Mouse (Mus musculus) heart, embryonic 11.5 days (tissue): ENCODE measurements at regions not wholly inside any gene's neighbourhood (a gene's known extent, or its start where the extent isn't known, plus 50 kb on each side); places are given as distances from the start of the nearest gene placed in this dataset.

Experiments
- ATAC-seq: fragments of 200-750 bp; cut with Nextera tagmentation; replicated peaks from 2 replicates; pipeline ENCODE4 v1.8.0; 2017; ENCODE audit warnings: moderate library complexity; ENCODE audit not compliant: insufficient number of reproducible peaks, low FRiP score, low TSS enrichment
- H3K27ac ChIP-seq: fragments of 300-500 bp; sonication (generic); 2 replicates; pipeline ENCODE4 v1.5.1; 2014; ENCODE audit warnings: mild to moderate bottlenecking, low read depth, low read length
- H3K27me3 ChIP-seq: fragments of 300-500 bp; sonication (generic); 2 replicates; pipeline ENCODE4 v1.6.1; 2014; ENCODE audit warnings: mild to moderate bottlenecking, low read length, mixed read lengths; ENCODE audit not compliant: control insufficient read depth, insufficient read depth
- H3K36me3 ChIP-seq: fragments of 300-500 bp; sonication (generic); 2 replicates; pipeline ENCODE4 v1.6.1; 2014; ENCODE audit warnings: mild to moderate bottlenecking, low read length, moderate library complexity, mixed read lengths; ENCODE audit not compliant: control insufficient read depth, insufficient read depth
- H3K4me1 ChIP-seq: fragments of 300-500 bp; sonication (generic); 2 replicates; pipeline ENCODE4 v1.6.1; 2014; ENCODE audit warnings: low read length; ENCODE audit not compliant: control insufficient read depth, insufficient read depth
- H3K4me2 ChIP-seq: fragments of 300-500 bp; sonication (generic); 2 replicates; pipeline ENCODE4 v1.6.1; 2014; ENCODE audit warnings: mild to moderate bottlenecking, moderate library complexity
- H3K4me3 ChIP-seq: fragments of 300-500 bp; sonication (generic); 2 replicates; pipeline ENCODE4 v1.5.1; 2014; ENCODE audit warnings: low read depth, low read length
- H3K9ac ChIP-seq: fragments of 300-500 bp; sonication (generic); 2 replicates; pipeline ENCODE4 v1.6.1; 2014; ENCODE audit warnings: mild to moderate bottlenecking, low read depth, low read length, moderate library complexity
- H3K9me3 ChIP-seq: fragments of 300-500 bp; sonication (generic); replicated peaks from 2 replicates; pipeline ENCODE4 v1.6.1; 2016; ENCODE audit warnings: low read length; ENCODE audit not compliant: control insufficient read depth
- WGBS: fragments of 180-500 bp; shearing (Covaris S2); extraction: QIAGEN DNeasy Blood & Tissue Kit; methylation state at CpG from one replicate; pipeline ENCODE4 v1.1.7; 2014; ENCODE audit not compliant: insufficient replicate concordance; 5-methylcytosine and 5-hydroxymethylcytosine counted together

- no peak overlapping the region for H3K27ac ChIP-seq
- H3K9me3 ChIP-seq: no peaks in the 10 kb centered on the region
- 56% methylated on average over 4 of the region's 4 CpGs for WGBS
- H3K4me3 ChIP-seq: no peak overlapping the region
- H3K4me2 ChIP-seq: no peak overlapping the region
- H3K36me3 ChIP-seq: no peaks in the 10 kb centered on the region
- no peak overlapping the region for H3K9ac ChIP-seq
- H3K27me3 ChIP-seq: no peaks in the 10 kb centered on the region
- no peak for ATAC-seq
- no peaks in the 10 kb centered on the region for H3K4me1 ChIP-seq
These were observed 167.3 kb upstream of the Bcor start for GRCm38 (mm10) chrX:12327464-12327863.

DNA sequence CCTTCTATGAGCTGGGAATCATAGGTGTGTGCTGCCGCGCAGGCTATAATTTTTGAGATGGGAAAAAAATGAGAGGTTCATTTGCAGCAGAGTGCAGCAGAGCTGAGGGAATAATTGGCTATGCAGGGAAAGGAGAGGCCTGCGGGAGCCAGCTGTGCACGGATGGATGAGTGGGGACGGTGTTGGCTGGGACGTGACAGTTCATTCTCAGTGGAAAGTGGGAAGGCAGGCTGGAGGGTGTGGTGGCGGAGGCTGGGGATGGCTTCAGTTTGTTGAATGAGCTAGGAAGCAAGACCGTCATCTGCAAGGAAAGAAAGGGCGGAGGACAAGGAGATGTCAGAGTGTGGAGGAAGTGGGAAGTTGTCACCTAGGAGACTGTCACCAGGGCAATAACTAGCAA lies 180.4 kb upstream of the Bcor start:
- Histone ChIP-seq H3K36me3 (no peaks in the 10 kb centered on the region), H3K9ac (no peak overlapping the region), H3K4me1 (no peaks in the 10 kb centered on the region), H3K27me3 (no peaks in the 10 kb centered on the region), H3K4me3 (no peak overlapping the region), H3K27ac (no peak overlapping the region), H3K4me2 (no peak overlapping the region), H3K9me3 (no peaks in the 10 kb centered on the region)
- no peak for ATAC-seq
- WGBS: 79% methylated on average over 9 of the region's 9 CpGs

GRCm38 (mm10) chrX:12341356-12341965 lies 181.3 kb upstream of the Bcor start:
- Histone ChIP-seq H3K27ac (no peak overlapping the region), H3K27me3 (no peaks in the 10 kb centered on the region), H3K4me3 (no peak overlapping the region), H3K4me1 (no peaks in the 10 kb centered on the region), H3K9ac (no peak overlapping the region), H3K36me3 (no peaks in the 10 kb centered on the region), H3K9me3 (no peaks in the 10 kb centered on the region), H3K4me2 (no peak overlapping the region)
- no peak for ATAC-seq
- 57% methylated on average over 5 of the region's 5 CpGs for WGBS

GRCm38 (mm10) chrX:12344805-12345555 lies 184.8 kb upstream of the Bcor start:
- no peak overlapping the region for H3K4me3 ChIP-seq
- H3K9me3 ChIP-seq: no peaks in the 10 kb centered on the region
- no peak for ATAC-seq
- H3K4me1 ChIP-seq: no peaks in the 10 kb centered on the region
- no peaks in the 10 kb centered on the region for H3K36me3 ChIP-seq
- no peak overlapping the region for H3K9ac ChIP-seq
- H3K4me2 ChIP-seq: no peak overlapping the region
- H3K27me3 ChIP-seq: no peaks in the 10 kb centered on the region; the same call in 1 of the 2 replicates
- H3K27ac ChIP-seq: no peak overlapping the region
- whole genome bisulfite sequencing: 68% methylated on average over 12 of the region's 12 CpGs

GRCm38 (mm10) chrX:12346856-12347255 lies 186.7 kb upstream of the Bcor start:
- ATAC-seq: no peak
- WGBS: 74% methylated on average over 3 of the region's 3 CpGs
- no peaks in the 10 kb centered on the region for H3K36me3 ChIP-seq
- H3K9me3 ChIP-seq: no peaks in the 10 kb centered on the region
- no peak overlapping the region for H3K4me3 ChIP-seq
- H3K4me1 ChIP-seq: no peaks in the 10 kb centered on the region
- no peaks in the 10 kb centered on the region; the same call in 1 of the 2 replicates for H3K27me3 ChIP-seq
- no peak overlapping the region for H3K9ac ChIP-seq
- no peak overlapping the region for H3K27ac ChIP-seq
- H3K4me2 ChIP-seq: no peak overlapping the region

- H3K9me3 ChIP-seq: no peaks in the 10 kb centered on the region
- H3K4me3 ChIP-seq: no peak overlapping the region
- H3K4me2 ChIP-seq: no peak overlapping the region
- 53% methylated on average over 8 of the region's 8 CpGs for WGBS
- no peak overlapping the region for H3K27ac ChIP-seq
- no peak overlapping the region for H3K9ac ChIP-seq
- H3K4me1 ChIP-seq: no peaks in the 10 kb centered on the region
- no peaks in the 10 kb centered on the region; the same call in 1 of the 2 replicates for H3K27me3 ChIP-seq
- no peak for ATAC-seq
- H3K36me3 ChIP-seq: no peaks in the 10 kb centered on the region
These were observed 188.0 kb upstream of the Bcor start for GRCm38 (mm10) chrX:12348117-12348516.

DNA sequence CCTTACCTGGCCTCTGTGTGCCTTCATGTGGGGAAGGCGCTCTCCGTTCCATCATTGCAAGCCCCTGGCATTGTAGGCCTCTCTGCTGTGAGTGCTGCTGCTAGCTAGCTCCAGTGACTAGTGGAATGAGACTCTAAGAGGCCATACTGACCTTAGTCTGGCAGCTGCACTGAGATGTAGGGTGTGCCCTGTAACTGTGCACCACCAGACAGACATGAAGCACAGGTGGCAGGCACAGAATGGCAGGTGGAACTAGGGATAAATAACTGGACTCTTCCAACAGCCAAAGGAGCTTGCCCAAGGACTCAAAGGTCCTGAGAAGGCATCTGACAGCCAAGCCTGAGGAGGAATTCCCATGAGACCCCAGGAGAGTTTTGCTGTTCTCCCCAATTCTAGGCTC lies 194.7 kb upstream of the Bcor start:
- no peak overlapping the region for H3K4me2 ChIP-seq
- no peak for ATAC-seq
- no peak overlapping the region for H3K9ac ChIP-seq
- no peaks in the 10 kb centered on the region; the same call in 1 of the 2 replicates for H3K27me3 ChIP-seq
- H3K9me3 ChIP-seq: no peaks in the 10 kb centered on the region
- WGBS: 89% methylated on average over 2 of the region's 2 CpGs
- H3K27ac ChIP-seq: no peak overlapping the region
- no peaks in the 10 kb centered on the region for H3K4me1 ChIP-seq
- no peak overlapping the region for H3K4me3 ChIP-seq
- H3K36me3 ChIP-seq: no peaks in the 10 kb centered on the region

- H3K27me3 ChIP-seq: peaks cover 1% of the 10 kb centered on the region; the same call in 1 of the 2 replicates
- no peak overlapping the region for H3K4me2 ChIP-seq
- H3K4me3 ChIP-seq: no peak overlapping the region
- no peaks in the 10 kb centered on the region for H3K4me1 ChIP-seq
- 77% methylated on average over 1 of the region's 1 CpGs for WGBS
- no peak overlapping the region for H3K9ac ChIP-seq
- no peak for ATAC-seq
- no peaks in the 10 kb centered on the region for H3K9me3 ChIP-seq
- no peak overlapping the region for H3K27ac ChIP-seq
- H3K36me3 ChIP-seq: no peaks in the 10 kb centered on the region
These were observed 197.9 kb upstream of the Bcor start for GRCm38 (mm10) chrX:12358026-12358425.
